Mouse (Mus musculus) 416B (cell line): ENCODE results near the gene Arid4a.

Experiments used
- DNase-seq: peaks from one replicate; pipeline ENCODE4 v3.0.0; 2011; ENCODE audit warnings: low read depth

Gene Arid4a

GRCm38 (mm10) chr12:71015363-71016210, at the start of gene Arid4a:
Gene Arid4a, plus strand, starts transcription at chr12:71015990.
- DNase-seq: peak; percentile 100

DNA sequence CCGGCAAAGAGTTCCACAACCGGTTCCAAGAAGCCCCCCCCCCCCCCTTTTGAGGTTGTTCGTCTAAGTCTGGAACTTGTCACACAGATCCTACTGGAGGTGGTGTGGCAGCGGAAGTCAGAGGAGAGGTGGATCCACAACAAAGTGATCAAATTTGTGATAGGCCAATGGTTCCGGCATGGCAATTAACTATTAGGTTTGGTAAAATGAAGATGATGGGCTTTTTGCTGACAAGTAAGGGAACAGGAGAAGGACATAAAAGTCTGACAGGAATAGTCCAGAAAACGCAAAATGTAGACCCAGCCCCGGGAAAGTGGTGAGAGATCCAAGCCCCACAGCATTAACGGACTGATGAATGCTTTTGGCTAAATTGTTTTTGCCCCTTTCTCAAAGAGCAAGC, 48.2 kb upstream of the Arid4a start:
- peak; percentile 54 for DNase-seq

DNA sequence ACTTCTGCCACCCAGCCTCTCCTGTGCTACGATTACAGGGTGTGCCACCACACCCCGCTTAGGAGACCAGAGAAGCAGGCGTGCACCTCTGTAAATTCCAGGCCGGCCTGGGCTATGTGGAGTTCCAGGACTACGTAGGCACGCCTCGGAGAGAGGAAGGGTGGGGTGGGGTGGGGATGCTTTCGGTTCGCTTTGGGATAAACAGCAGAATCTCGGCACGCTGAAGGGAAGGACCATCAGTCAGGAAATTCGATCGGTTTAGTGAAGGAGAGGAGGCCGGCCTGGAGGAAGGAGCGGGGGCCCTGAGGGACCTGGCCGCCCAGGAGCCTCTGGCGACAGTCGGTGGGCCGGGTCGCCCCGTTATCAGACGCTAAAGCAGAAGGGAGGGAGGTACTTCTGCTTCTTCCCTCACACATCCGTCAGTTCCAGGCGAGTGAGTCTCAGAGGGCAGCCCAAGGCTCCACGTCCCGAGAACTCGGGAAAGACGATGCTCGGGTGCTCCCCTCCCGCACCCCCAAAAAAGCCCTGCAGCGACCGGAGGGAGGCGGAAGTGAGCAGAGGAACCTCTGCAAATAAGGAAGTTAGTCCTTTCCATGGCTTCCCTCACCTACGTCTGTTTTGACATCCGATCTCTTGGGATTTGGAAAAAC, 47.5 kb upstream of the Arid4a start:
- DNase-seq: peak; percentile 75

DNA sequence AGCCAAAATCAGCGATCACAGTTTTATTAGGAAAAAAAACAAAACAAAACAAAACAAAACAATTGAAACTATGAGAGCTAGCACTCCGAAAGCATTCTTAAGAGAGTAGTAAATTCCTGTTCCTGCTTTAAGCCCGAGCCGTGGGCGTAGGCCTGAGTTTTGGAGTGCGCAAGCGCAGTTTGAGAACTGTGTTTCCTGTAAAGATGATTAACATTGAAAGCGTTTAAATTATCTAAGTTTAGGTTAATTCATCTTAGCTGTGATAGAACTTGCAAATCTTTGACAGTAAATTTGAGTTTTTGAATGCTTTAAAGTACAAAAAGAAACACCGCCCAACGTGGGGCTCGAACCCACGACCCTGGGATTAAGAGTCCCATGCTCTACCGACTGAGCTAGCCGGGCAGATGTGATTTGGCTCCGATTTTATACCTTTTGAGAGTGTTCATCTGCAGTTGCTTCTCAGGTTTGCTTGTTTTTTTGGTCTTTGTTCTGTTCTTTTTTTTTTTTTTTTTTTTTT, 46.9 kb upstream of the Arid4a start:
- peak; percentile 95 for DNase-seq

DNA sequence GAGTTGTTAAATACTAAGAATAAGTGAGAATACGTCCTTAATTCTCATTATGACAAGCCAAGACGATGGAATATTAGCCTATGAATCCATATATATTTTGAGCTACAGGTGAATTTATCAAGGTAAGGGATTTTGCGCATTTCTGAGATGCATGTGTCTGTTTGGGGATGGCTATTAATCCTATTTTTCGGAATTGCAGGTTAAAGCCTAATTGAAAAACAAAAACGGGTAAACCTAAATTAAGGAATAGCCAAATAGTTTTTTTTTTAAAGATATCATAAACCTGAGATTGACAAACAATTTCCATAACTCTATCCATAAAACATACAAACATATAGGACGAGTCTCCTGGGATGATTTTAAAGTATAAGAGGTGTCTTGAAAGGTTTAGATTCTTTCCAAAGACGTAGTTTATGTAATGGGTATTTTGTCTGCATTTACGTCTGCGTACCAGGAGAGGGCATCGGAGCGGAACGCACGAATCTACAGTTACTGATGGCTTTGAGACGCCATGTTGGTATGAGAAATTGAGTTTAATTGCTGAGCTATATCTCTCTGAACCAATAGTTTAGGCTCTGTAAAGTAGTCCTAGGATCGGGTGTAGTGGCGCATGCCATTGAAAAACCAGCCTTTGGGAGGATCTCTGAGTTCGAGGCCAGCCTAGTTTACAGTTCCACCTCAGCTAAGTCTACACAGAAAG, 46.2 kb upstream of the Arid4a start:
- DNase-seq: peak; percentile 95

GRCm38 (mm10) chr12:70973831-70974230, 42.0 kb upstream of the Arid4a start:
- DNase-seq: peak; percentile 26

DNA sequence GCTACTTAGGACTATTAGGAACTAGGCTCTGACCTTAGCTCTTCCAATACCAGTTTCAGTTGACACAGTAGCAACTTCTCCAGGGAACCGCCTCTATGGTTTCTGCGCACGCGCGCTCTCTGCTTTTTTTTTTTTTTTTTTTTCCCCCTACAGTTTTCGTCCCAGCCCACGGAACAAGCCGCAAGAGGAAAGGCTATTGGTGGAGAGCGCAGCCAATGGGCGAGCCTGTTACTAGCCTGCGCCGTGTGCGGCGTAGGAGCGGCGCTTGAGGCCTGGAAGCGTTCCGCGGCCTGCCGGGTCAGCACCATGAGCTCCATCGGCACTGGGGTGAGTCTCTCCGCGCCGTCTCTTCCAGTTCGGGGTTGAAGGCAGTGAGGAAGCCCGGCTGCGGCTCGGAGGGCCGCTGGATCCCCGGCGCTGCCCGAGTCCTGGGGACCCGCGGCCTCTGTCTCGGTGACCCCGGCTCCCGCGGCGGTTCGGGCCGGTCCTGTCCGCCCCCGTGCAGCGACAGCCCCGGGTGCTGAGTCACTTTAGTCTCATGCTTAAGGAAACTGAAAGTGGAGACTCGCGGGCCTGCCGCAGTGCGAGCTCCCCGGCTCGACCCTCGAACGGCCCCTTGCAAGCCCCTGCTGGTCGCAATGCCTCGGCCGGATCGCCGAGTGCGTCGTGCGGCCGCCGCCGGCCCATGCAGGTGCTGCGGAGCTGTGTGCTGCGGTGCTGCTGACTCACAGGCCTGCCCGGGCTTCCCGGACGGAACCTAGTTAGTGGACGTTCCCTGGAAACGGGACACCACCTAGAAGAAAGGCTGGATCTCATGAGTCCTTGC, 41.1 kb upstream of the Arid4a start, which contains the start of gene Psma3:
Gene Psma3 (plus strand): TSS at position 181 of the 826 bp plus-strand sequence.
- peak; percentile 98 for DNase-seq

- peak; percentile 43 for DNase-seq
Observed at GRCm38 (mm10) chr12:70975406-70975805, 40.4 kb upstream of the Arid4a start.

- no peak for DNase-seq
Observed at GRCm38 (mm10) chr12:70975891-70976290, 39.9 kb upstream of the Arid4a start.

DNA sequence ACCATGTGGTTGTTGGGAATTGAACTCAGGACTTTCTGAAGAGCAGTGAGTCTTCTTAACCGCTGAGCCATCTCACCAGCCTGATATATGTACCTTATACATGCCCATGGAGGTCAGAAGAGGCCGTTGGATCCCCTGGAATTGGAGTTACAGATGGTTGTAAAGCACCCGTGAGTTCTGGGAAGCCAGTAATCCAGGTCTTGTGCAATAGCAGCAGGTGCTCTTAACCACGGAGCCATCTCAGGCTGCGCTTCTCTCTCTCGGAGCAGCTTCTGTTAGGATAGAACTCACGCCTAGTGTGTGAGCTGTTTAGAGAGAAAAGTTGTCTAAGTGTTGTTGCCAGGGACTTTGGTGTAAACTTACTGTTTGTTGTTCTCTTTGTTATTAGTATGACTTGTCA, 37.4 kb upstream of the Arid4a start:
- DNase-seq: peak; percentile 29

DNA sequence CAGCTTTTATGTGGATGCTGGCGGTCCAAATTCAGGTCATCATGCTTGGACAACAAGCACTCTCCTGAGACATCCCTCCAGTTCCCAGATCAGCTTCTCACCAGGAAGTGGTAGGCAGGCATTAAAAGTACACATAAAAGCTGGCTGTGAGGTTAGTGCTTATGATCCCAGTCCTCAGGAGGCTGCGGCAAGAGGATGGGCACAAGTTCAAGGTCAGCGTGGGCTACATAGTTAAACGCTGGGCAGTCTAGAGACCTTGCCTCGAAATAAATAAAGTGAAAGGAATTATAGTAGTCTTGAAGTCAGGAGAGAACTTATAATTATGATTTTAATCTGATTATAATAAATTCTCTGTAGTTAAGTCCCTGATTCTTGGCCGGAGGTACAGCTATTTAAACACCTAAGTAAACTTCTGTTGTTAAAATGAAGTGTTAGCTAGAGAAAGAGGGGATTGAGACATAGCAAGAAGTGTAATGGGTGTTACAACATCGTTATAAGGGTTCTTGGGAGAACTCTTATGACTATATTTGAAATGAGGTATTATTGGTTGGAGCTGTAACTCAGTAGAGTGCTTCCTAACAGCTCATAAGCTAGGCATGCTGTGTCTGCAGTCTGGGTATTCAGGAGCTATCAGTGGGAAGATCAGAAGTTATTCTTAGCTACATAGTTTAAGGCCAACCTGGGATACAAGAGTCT, 30.8 kb upstream of the Arid4a start:
- DNase-seq: no peak

GRCm38 (mm10) chr12:70997225-70997624, 18.6 kb upstream of the Arid4a start:
- no peak for DNase-seq

- peak; percentile 91 for DNase-seq
Observed at GRCm38 (mm10) chr12:70999423-70999903, 16.3 kb upstream of the Arid4a start.

DNA sequence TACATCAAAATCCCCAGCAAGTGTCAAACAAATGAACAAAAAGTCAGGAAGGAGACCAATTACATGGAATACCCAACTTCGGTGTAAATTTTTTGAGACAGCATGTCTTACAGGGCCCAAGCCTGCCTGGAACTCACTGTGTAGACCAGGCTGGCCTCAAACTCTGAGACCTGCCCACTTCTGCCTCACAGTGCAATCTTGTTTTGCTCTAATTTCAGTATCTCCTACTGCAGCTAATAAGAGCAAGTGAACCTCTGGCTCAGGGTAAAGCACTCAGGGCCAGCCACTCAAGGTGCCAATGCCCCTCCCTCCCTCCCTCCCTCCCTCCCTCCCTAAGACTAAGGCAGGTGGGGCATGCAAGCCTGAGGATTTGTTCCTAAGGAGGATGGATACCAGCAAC, 15.4 kb upstream of the Arid4a start:
- DNase-seq: peak; percentile 20

DNA sequence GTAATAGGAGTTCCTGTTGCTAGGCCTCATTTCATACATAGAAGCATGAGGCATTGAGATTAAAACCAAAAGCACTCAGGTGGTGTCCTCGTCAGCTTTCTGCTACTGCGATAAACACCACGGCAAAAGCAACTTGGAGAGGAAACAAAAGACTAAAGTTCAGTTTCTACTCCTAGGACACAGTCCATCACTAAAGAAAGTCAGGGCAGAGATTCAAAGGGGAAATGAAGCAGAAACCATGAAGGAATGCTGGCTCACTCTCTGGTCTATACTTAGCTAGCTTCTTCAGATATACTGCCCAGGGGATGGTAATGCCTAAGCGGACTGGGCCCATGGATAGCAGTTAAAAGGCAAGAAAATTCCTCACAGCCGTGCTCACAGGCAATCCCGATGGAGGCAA, 14.3 kb upstream of the Arid4a start:
- no peak for DNase-seq

DNA sequence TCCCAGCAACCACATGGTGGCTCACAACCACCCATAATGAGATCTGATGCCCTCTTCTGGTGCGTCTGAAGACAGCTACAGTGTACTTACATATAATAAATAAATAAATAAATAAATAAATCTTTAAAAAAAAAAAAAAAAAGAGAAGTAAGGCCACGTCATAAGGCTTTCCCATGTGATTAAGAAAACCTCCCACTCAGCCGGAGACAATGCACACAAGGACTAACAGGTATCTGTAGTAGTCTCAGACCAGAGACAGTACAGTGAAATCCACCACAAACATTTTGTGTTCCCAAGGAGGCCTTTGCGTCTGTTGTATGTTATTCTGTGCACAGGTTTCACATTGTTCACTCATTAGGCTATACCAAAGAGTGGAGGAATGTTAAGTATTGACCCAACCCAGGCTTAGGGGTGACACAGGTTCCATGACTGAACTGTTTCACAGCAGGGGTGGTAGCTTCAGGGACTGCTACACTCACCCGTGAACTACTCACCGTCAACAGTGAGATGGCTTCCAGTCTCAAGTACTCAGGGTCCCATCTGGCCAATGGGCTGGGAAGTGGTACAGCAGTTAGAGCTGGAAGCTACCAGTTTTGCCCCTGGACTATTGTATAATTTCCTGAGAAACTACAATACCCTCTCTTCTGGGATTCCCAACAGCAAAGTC, 11.9 kb upstream of the Arid4a start:
- DNase-seq: peak; percentile 54

DNA sequence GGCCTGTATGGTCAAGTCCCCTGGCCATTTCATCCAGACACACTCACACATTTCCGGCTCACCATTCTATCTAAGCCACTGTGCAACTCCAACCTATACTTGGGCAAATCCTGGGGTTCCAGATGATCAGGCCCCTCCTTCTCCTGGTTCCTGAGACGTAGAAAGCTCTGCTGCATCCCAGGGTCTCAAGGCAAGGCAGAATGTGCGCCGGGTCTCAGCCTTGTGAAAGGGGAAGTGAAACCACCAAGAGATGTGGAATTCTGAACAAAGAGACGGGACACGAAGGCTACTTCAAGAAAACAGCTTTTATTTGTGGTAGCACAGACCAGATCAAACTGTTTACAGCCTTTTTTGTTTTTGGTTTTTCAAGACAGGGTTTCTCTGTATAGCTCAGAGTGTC, 9.6 kb upstream of the Arid4a start:
- no peak for DNase-seq

DNA sequence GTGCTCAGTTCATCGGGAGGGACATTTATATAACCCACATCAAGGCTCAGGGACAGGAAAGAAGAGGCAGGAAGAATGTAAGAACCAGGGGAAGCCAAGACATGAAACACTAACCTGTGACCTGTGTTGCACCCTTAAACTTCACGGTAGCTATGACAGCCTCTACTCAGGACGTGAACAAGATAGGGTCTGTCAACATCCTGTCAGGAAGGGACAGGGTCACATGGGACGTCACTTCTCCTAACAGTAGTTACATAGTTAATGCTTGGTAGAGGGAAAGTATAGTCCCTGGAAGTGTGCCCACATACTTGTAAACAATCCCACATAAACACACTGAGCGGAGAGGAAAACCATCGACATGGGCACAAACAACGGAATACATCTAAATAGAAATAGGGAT, 8.9 kb upstream of the Arid4a start:
- DNase-seq: peak; percentile 58

DNA sequence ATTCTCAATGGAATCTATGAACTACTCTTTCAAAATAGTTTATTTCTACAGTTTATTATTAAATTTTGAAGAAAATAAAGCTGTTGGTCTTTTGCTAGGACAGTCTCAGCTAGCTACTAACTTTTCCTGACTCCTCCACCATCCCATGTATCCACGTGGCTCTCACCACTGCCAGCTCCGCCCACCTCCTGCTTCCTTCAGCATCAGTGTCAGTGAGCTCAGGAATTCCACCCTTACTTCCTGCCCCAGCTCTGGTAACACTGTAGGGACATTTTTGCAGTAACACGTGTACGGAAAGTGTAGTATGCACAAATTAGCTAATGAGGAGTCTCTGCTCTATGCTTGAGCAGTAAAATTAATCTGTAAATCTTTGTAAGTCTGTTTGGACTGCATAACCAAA, 6.0 kb upstream of the Arid4a start:
- no peak for DNase-seq

DNA sequence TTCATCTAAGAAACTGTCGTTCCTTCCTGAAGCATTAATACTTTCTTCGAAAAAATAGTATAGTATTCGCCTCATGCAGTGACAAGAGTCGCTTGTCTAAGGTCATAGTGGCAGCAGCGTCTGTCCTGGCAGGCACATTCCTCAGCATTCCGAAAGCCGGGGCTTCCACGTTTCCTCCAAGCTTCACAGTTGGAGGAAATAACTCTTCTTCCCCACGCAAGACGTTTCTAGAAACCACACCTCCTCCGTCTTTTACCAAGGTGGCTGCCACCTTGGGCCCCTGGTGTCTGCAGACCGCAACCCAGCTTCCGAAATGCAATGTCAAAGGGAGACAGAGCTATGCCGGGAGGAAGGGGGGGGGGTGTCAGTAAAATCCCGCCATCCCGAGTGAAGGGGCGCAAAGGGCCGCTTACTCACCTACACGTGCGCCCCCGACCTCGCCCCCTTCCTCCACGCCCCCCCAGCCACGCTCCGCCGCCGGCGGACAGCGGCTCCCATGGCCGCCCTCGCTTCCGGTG, 886 bp upstream of the Arid4a start:
- no peak for DNase-seq
